Mouse (Mus musculus) small intestine, adult 2 months (tissue): ENCODE results near the gene Morn5. TPM values are rescaled to one million over a fixed set of nuclear protein-coding genes. Genes with fewer than 3 reads are reported as not detected.

Source experiments
- H3K27ac ChIP-seq: fragments of 200-500 bp; 2 replicates; pipeline ENCODE4 v1.5.1; 2012; ENCODE audit warnings: low read depth, low read length, control low read depth, inconsistent platforms; ENCODE audit not compliant: insufficient read depth
- H3K27me3 ChIP-seq: fragments of 200-500 bp; 2 replicates; pipeline ENCODE4 v1.6.1; 2012; ENCODE audit warnings: mild to moderate bottlenecking, moderate library complexity, low read length, inconsistent platforms; ENCODE audit not compliant: control insufficient read depth, insufficient read depth
- H3K36me3 ChIP-seq: fragments of 200-500 bp; 2 replicates; pipeline ENCODE4 v1.6.1; 2012; ENCODE audit warnings: mild to moderate bottlenecking, low read length, control low read depth, inconsistent platforms; ENCODE audit not compliant: control insufficient read depth, insufficient read depth
- H3K4me1 ChIP-seq: fragments of 200-500 bp; 2 replicates; pipeline ENCODE4 v1.6.1; 2012; ENCODE audit warnings: low read length, inconsistent platforms, mixed read lengths; ENCODE audit not compliant: control insufficient read depth, insufficient read depth, insufficient read length
- H3K4me3 ChIP-seq: fragments of 200-500 bp; 2 replicates; pipeline ENCODE4 v1.5.1; 2012; ENCODE audit warnings: low read depth, mild to moderate bottlenecking, control low read depth, inconsistent platforms, low read length, moderate library complexity
- CTCF ChIP-seq: fragments of 200-500 bp; IDR thresholded peaks from 2 replicates; pipeline ENCODE4 v1.5.1; 2012; ENCODE audit warnings: low read depth, mild to moderate bottlenecking, control low read depth, inconsistent platforms, low read length, moderate library complexity, mixed read lengths; ENCODE audit not compliant: insufficient replicate concordance, insufficient read length; ENCODE audit errors: extremely low read depth
- POLR2A ChIP-seq: fragments of 200-500 bp; IDR thresholded peaks from 2 replicates; pipeline ENCODE4 v1.6.1; 2012; ENCODE audit warnings: low read depth, mild to moderate bottlenecking, control low read depth, inconsistent platforms, low read length, moderate library complexity
- WGBS: fragments of 180-500 bp; shearing (Covaris S2); methylation state at CpG from one replicate; pipeline ENCODE4 v1.1.7; 2018; 5-methylcytosine and 5-hydroxymethylcytosine counted together
- polyA plus RNA-seq: library from polyadenylated mRNA; depleted of rRNA; stranded (reverse); fragments of >200 nt; gene quantifications from 2 replicates; pipeline ENCODE4 v1.2.3, GENCODE M21; 2012

Morn5 gene
- polyA plus RNA-seq, 1 experiment, result not detected

GRCm38 (mm10) chr2:36039297-36039985 is 9.8 kb upstream of the Morn5 start:
- 74% methylated on average over 7 of the region's 7 CpGs for WGBS
- Histone ChIP-seq H3K4me1 (no peaks in the 10 kb centered on the region), H3K36me3 (peaks cover 49% of the 10 kb centered on the region), H3K27me3 (no peaks in the 10 kb centered on the region), H3K27ac (no peak overlapping the region), H3K4me3 (no peak overlapping the region)
- no peak for TF ChIP-seq POLR2A

GRCm38 (mm10) chr2:36040872-36041271 is 8.4 kb upstream of the Morn5 start:
- Histone ChIP-seq H3K4me1 (no peaks in the 10 kb centered on the region), H3K36me3 (peaks cover 46% of the 10 kb centered on the region), H3K27ac (no peak overlapping the region), H3K4me3 (no peak overlapping the region), H3K27me3 (no peaks in the 10 kb centered on the region)
- 79% methylated on average over 1 of the region's 1 CpGs for WGBS
- no peak for TF ChIP-seq POLR2A
- no peak for TF ChIP-seq CTCF

- peaks cover 4% of the 10 kb centered on the region; the same call in 1 of the 2 replicates for H3K4me1 ChIP-seq
- TF ChIP-seq POLR2A, result no peak
- TF ChIP-seq CTCF, result no peak
- WGBS, result 19% methylated on average over 8 of the region's 8 CpGs
- peaks cover 7% of the 10 kb centered on the region for H3K36me3 ChIP-seq
- H3K27ac ChIP-seq, result 0 out of 2 replicates have a peak overlapping the region, but pooled peaks have one; percentile 33
- H3K4me3 ChIP-seq, result peak overlapping the region; percentile 18; the same call in 1 of the 2 replicates
- H3K27me3 ChIP-seq, result no peaks in the 10 kb centered on the region
These were observed 1.1 kb upstream of the Morn5 start for GRCm38 (mm10) chr2:36048164-36048563.

GRCm38 (mm10) chr2:36049567-36049954 is 303 bp downstream of the Morn5 start:
- Histone ChIP-seq H3K4me3 (peak overlapping the region; percentile 78; the same call in 1 of the 2 replicates), H3K36me3 (no peaks in the 10 kb centered on the region), H3K27me3 (no peaks in the 10 kb centered on the region), H3K4me1 (peaks cover 4% of the 10 kb centered on the region; the same call in 1 of the 2 replicates), H3K27ac (no peak overlapping the region)
- no peak for TF ChIP-seq POLR2A
- TF ChIP-seq CTCF, result no peak
- 36% methylated on average over 10 of the region's 10 CpGs for WGBS

- Histone ChIP-seq H3K27me3 (no peaks in the 10 kb centered on the region; the same call in 1 of the 2 replicates), H3K4me1 (peaks cover 4% of the 10 kb centered on the region; the same call in 1 of the 2 replicates), H3K4me3 (no peak overlapping the region), H3K27ac (no peak overlapping the region), H3K36me3 (no peaks in the 10 kb centered on the region)
- WGBS, result 62% methylated on average over 3 of the region's 3 CpGs
- TF ChIP-seq POLR2A, result no peak
- TF ChIP-seq CTCF, result no peak
These were observed 4.0 kb downstream of the Morn5 start for GRCm38 (mm10) chr2:36053249-36053648.

GRCm38 (mm10) chr2:36056248-36056647 is 7.0 kb downstream of the Morn5 start:
- 55% methylated on average over 3 of the region's 3 CpGs for WGBS
- no peak for TF ChIP-seq POLR2A
- Histone ChIP-seq H3K36me3 (no peaks in the 10 kb centered on the region), H3K4me1 (no peaks in the 10 kb centered on the region), H3K27me3 (no peaks in the 10 kb centered on the region; the same call in 1 of the 2 replicates), H3K4me3 (no peak overlapping the region), H3K27ac (no peak overlapping the region)

GRCm38 (mm10) chr2:36061409-36061808 is 12.2 kb downstream of the Morn5 start:
- Histone ChIP-seq H3K4me1 (no peaks in the 10 kb centered on the region), H3K4me3 (no peak overlapping the region), H3K27ac (no peak overlapping the region), H3K36me3 (no peaks in the 10 kb centered on the region), H3K27me3 (no peaks in the 10 kb centered on the region; the same call in 1 of the 2 replicates)
- 65% methylated on average over 5 of the region's 5 CpGs for WGBS
- TF ChIP-seq POLR2A, result no peak
- no peak for TF ChIP-seq CTCF
